Comparison of ENCODE assay signal across 26 mouse cellular contexts in genomic region chr2:174251963-174252362, GRCm38 (mm10). TPM values are rescaled to one million over a fixed set of nuclear protein-coding genes. Genes with fewer than 3 reads are reported as not detected.
DNase-seq lines count a peak whose midpoint lies in the region; ATAC-seq and TF ChIP-seq lines count a peak whose summit lies in the region.
"Had no signal": no experiment of that assay in that cellular context is flagged by ENCODE, and none has a peak within 500 bp of the region (broad histone marks: within the 10 kb centered on the region; RNA-seq: fewer than 3 reads in every experiment).

No protein-coding gene starts in this region.

- intact Hi-C loops in gastrocnemius, postnatal 36 days (cut with DNase I) = no loop called here

- no peak overlapping the region for H3K9ac ChIP-seq in lung, embryonic 15.5 days
- H3K9ac ChIP-seq in intestine, embryonic 15.5 days = no peak overlapping the region
- H3K9ac ChIP-seq in stomach, postnatal 0 days (ENCODE audit: low read length) = no peak overlapping the region
- H3K9ac ChIP-seq: embryonic facial prominence, embryonic 15.5 days; forebrain, embryonic 12.5 days; heart, embryonic 13.5 days; hindbrain, embryonic 14.5 days had no signal

- TF ChIP-seq EP300 in stomach, postnatal 0 days (optimal IDR thresholded peaks at IDR 0.05) = no peak

- no peaks in the 10 kb centered on the region for H3K9me3 ChIP-seq in lung, embryonic 15.5 days
- H3K9me3 ChIP-seq in intestine, embryonic 15.5 days = no peaks in the 10 kb centered on the region
- H3K9me3 ChIP-seq in stomach, postnatal 0 days (ENCODE audit: control insufficient read depth, low read length) = no peaks in the 10 kb centered on the region
- H3K9me3 ChIP-seq: embryonic facial prominence, embryonic 15.5 days; forebrain, embryonic 12.5 days; heart, embryonic 13.5 days had no signal

- no peak for DNase-seq in lung, postnatal 14 days
- peak; percentile 43 for DNase-seq in stomach, postnatal 0 days (ENCODE audit: low spot score)
- DNase-seq in cerebellum, postnatal 14 days = no peak
- DNase-seq in gastrocnemius, postnatal 36 days = no peak
- no peak for DNase-seq in layer of hippocampus, adult 2 months (ENCODE audit: low spot score in 2 of 2)
- DNase-seq: adrenal gland, adult 8-10 months; adrenal gland, postnatal 25 days; cerebellum, adult 18-20 months; cerebellum, adult 9-10 months; cerebellum, postnatal 25 days; embryo, embryonic 11 days; gastrocnemius, postnatal 10 days; heart, adult 11 months; heart, postnatal 14 days; heart, postnatal 4 days had no signal

- 0 out of 2 replicates have a peak, but pooled peaks have one; percentile 31 for ATAC-seq in lung, embryonic 15.5 days (ENCODE audit: borderline replicate concordance, extremely low read depth, low FRiP score, low TSS enrichment)
- peak; percentile 88 for ATAC-seq in intestine, embryonic 15.5 days
- 0 out of 2 replicates have a peak, but pooled peaks have one; percentile 22 for ATAC-seq in megakaryocyte-erythroid progenitor cell, adult 5-6 weeks (replicated peaks; ENCODE audit: low FRiP score, low TSS enrichment, poor library complexity, severe bottlenecking)
- ATAC-seq in stomach, postnatal 0 days (ENCODE audit: low FRiP score, low TSS enrichment) = peak; percentile 82
- ATAC-seq: activated CD4-positive, CD25-positive, alpha-beta regulatory T cell, adult 4 months; forebrain, embryonic 16.5 days; hindbrain, postnatal 0 days; inflammation-experienced regulatory T-cells, adult 6 months had no signal

- TF ChIP-seq CTCF in stomach, postnatal 0 days (IDR thresholded peaks at IDR 0.05; ENCODE audit: low read depth) = no peak
- no peak for TF ChIP-seq CTCF in layer of hippocampus, adult 2 months (conservative IDR thresholded peaks at IDR 0.05)

- no peaks in the 10 kb centered on the region for H3K27me3 ChIP-seq in lung, embryonic 15.5 days
- no peaks in the 10 kb centered on the region for H3K27me3 ChIP-seq in intestine, embryonic 15.5 days (replicated peaks)
- H3K27me3 ChIP-seq in stomach, postnatal 0 days (ENCODE audit: control insufficient read depth, insufficient read depth, low read length) = no peaks in the 10 kb centered on the region
- H3K27me3 ChIP-seq: embryonic facial prominence, embryonic 15.5 days; forebrain, embryonic 12.5 days had no signal

- no peak overlapping the region for H3K4me3 ChIP-seq in lung, embryonic 15.5 days
- H3K4me3 ChIP-seq in intestine, embryonic 15.5 days (replicated peaks) = no peak overlapping the region
- H3K4me3 ChIP-seq in stomach, postnatal 0 days (ENCODE audit: low read depth, low read length) = no peak overlapping the region
- H3K4me3 ChIP-seq in layer of hippocampus, adult 2 months = no peak overlapping the region
- H3K4me3 ChIP-seq: embryonic facial prominence, embryonic 15.5 days; forebrain, embryonic 12.5 days; heart, embryonic 13.5 days had no signal

- no peak overlapping the region for H3K27ac ChIP-seq in lung, embryonic 15.5 days
- no peak overlapping the region for H3K27ac ChIP-seq in intestine, embryonic 15.5 days
- no peak overlapping the region for H3K27ac ChIP-seq in stomach, postnatal 0 days (replicated peaks)
- no peak overlapping the region for H3K27ac ChIP-seq in layer of hippocampus, adult 2 months
- H3K27ac ChIP-seq: embryonic facial prominence, embryonic 15.5 days; forebrain, embryonic 12.5 days; heart, embryonic 13.5 days; hindbrain, embryonic 14.5 days; hindbrain, postnatal 0 days had no signal

- no peak overlapping the region for H3K4me2 ChIP-seq in lung, embryonic 15.5 days
- H3K4me2 ChIP-seq in intestine, embryonic 15.5 days (replicated peaks) = no peak overlapping the region
- H3K4me2 ChIP-seq in stomach, postnatal 0 days (replicated peaks; ENCODE audit: low read depth) = no peak overlapping the region
- H3K4me2 ChIP-seq: embryonic facial prominence, embryonic 15.5 days; forebrain, embryonic 12.5 days; heart, embryonic 13.5 days; hindbrain, embryonic 14.5 days had no signal

- no peaks in the 10 kb centered on the region for H3K36me3 ChIP-seq in lung, embryonic 15.5 days
- no peaks in the 10 kb centered on the region for H3K36me3 ChIP-seq in intestine, embryonic 15.5 days
- H3K36me3 ChIP-seq in stomach, postnatal 0 days (ENCODE audit: control insufficient read depth, insufficient read depth, low read length) = no peaks in the 10 kb centered on the region
- H3K36me3 ChIP-seq: embryonic facial prominence, embryonic 15.5 days; forebrain, embryonic 12.5 days; heart, embryonic 13.5 days had no signal

- no peaks in the 10 kb centered on the region for H3K4me1 ChIP-seq in lung, embryonic 15.5 days
- no peaks in the 10 kb centered on the region for H3K4me1 ChIP-seq in intestine, embryonic 15.5 days (replicated peaks)
- no peaks in the 10 kb centered on the region for H3K4me1 ChIP-seq in stomach, postnatal 0 days (replicated peaks; ENCODE audit: control insufficient read depth, insufficient read depth)
- H3K4me1 ChIP-seq: embryonic facial prominence, embryonic 15.5 days; heart, embryonic 13.5 days had no signal

RNA-seq across cellular contexts. Expression of gene Gnas, which starts 32.2 kb away (rescaled TPM):
- polyA plus RNA-seq in lung, embryonic 15.5 days (2015; fragmentation: Nextera tagmentation; extraction: Ambion mirVana) = 2,028 and 2,095 TPM in 2 replicates
- polyA plus RNA-seq in intestine, embryonic 15.5 days (2015; fragmentation: Nextera tagmentation; extraction: Ambion mirVana) = 1,496 and 1,641 TPM in 2 replicates
- total RNA-seq in megakaryocyte-erythroid progenitor cell, adult 5-6 weeks (2014; fragmentation: Nextera tagmentation) = 439 and 465 TPM in 2 replicates
- 227 and 273 TPM in 2 replicates for total RNA-seq in megakaryocyte-erythroid progenitor cell, adult 5-6 weeks (2017)
- 890 and 920 TPM in 2 replicates for polyA plus RNA-seq in stomach, postnatal 0 days (2015; fragmentation: Nextera tagmentation; extraction: Ambion mirVana)
- 1,000 to 10,000 TPM; 1,262 to 1,407 TPM for total RNA-seq in gastrocnemius, postnatal 36 days (2021)
- total RNA-seq in layer of hippocampus, adult 2 months (2021) = 1,000 to 10,000 TPM; 1,674 to 1,781 TPM

Comparison
In these comparisons a context has a peak if more than half of its experiments do, and no peak if none do; other contexts are left out.
1. ATAC-seq: peak in every context shown above with its lines; median percentile 88 in intestine, embryonic 15.5 days; 82 in stomach, postnatal 0 days; 31 in lung, embryonic 15.5 days; 22 in megakaryocyte-erythroid progenitor cell, adult 5-6 weeks.